Mouse (Mus musculus) limb, embryonic 11.5 days (tissue): ENCODE measurements at regions not wholly inside any gene's neighbourhood (a gene's known extent, or its start where the extent isn't known, plus 50 kb on each side); places are given as distances from the start of the nearest gene placed in this dataset.

Experiments used
- ATAC-seq: fragments of 200-750 bp; cut with Nextera tagmentation; 2 replicates; pipeline ENCODE4 v1.8.0; 2017; ENCODE audit warnings: low read depth; ENCODE audit not compliant: insufficient number of reproducible peaks, low FRiP score, low TSS enrichment
- DNase-seq: peaks from one replicate; pipeline ENCODE4 v3.0.0-alpha.2; 2015; ENCODE audit warnings: low spot score
- H3K27ac ChIP-seq: fragments of 300-500 bp; sonication (generic); replicated peaks from 2 replicates; pipeline ENCODE4 v1.5.1; 2014; ENCODE audit warnings: low read depth, mild to moderate bottlenecking, low read length
- H3K27me3 ChIP-seq: fragments of 300-500 bp; sonication (generic); 2 replicates; pipeline ENCODE4 v1.6.1; 2014; ENCODE audit warnings: mild to moderate bottlenecking, low read length, mixed read lengths; ENCODE audit not compliant: control insufficient read depth, insufficient read depth
- H3K36me3 ChIP-seq: fragments of 300-500 bp; sonication (generic); 2 replicates; pipeline ENCODE4 v1.6.1; 2014; ENCODE audit warnings: mild to moderate bottlenecking, low read length, moderate library complexity, mixed read lengths; ENCODE audit not compliant: control insufficient read depth, insufficient read depth
- H3K4me1 ChIP-seq: fragments of 300-500 bp; sonication (generic); 2 replicates; pipeline ENCODE4 v1.6.1; 2014; ENCODE audit warnings: low read length, mixed read lengths; ENCODE audit not compliant: control insufficient read depth, insufficient read depth
- H3K4me2 ChIP-seq: fragments of 300-500 bp; sonication (generic); 2 replicates; pipeline ENCODE4 v1.6.1; 2014; ENCODE audit warnings: low read depth, mild to moderate bottlenecking, moderate library complexity; ENCODE audit not compliant: severe bottlenecking
- H3K4me3 ChIP-seq: fragments of 300-500 bp; sonication (generic); 2 replicates; pipeline ENCODE4 v1.5.1; 2014; ENCODE audit warnings: low read depth, low read length
- H3K9ac ChIP-seq: fragments of 300-500 bp; sonication (generic); 2 replicates; pipeline ENCODE4 v1.6.1; 2014; ENCODE audit warnings: mild to moderate bottlenecking, low read length
- H3K9me3 ChIP-seq: fragments of 300-500 bp; sonication (generic); 2 replicates; pipeline ENCODE4 v1.6.1; 2016; ENCODE audit warnings: low read length; ENCODE audit not compliant: control insufficient read depth
- WGBS: fragments of 180-500 bp; shearing (Covaris S2); extraction: QIAGEN DNeasy Blood & Tissue Kit; methylation state at CpG from one replicate; pipeline ENCODE4 v1.1.7; 2014; 5-methylcytosine and 5-hydroxymethylcytosine counted together

GRCm38 (mm10) chr2:133716243-133716642, 164.3 kb downstream of the Bmp2 start:
- no peak overlapping the region for H3K27ac ChIP-seq
- no peaks in the 10 kb centered on the region for H3K4me1 ChIP-seq
- no peak overlapping the region for H3K4me2 ChIP-seq
- 75% methylated on average over 5 of the region's 5 CpGs for WGBS
- ATAC-seq (no peak), DNase-seq (no peak)
- no peak overlapping the region for H3K9ac ChIP-seq
- no peaks in the 10 kb centered on the region for H3K36me3 ChIP-seq
- no peaks in the 10 kb centered on the region for H3K9me3 ChIP-seq
- no peak overlapping the region for H3K4me3 ChIP-seq
- H3K27me3 ChIP-seq: no peaks in the 10 kb centered on the region

GRCm38 (mm10) chr2:133717076-133717475, 165.1 kb downstream of the Bmp2 start:
- Histone ChIP-seq H3K9ac (no peak overlapping the region), H3K4me1 (no peaks in the 10 kb centered on the region), H3K27ac (no peak overlapping the region), H3K36me3 (no peaks in the 10 kb centered on the region), H3K27me3 (no peaks in the 10 kb centered on the region), H3K9me3 (no peaks in the 10 kb centered on the region), H3K4me3 (no peak overlapping the region), H3K4me2 (no peak overlapping the region)
- DNase-seq (no peak), ATAC-seq (no peak)
- WGBS: 50% methylated on average over 2 of the region's 2 CpGs

- Histone ChIP-seq H3K9ac (no peak overlapping the region), H3K4me2 (no peak overlapping the region), H3K9me3 (no peaks in the 10 kb centered on the region), H3K36me3 (no peaks in the 10 kb centered on the region), H3K27me3 (no peaks in the 10 kb centered on the region), H3K4me3 (no peak overlapping the region), H3K4me1 (no peaks in the 10 kb centered on the region; the same call in 1 of the 2 replicates), H3K27ac (no peak overlapping the region)
- ATAC-seq (no peak), DNase-seq (peak; percentile 29)
- WGBS: 74% methylated on average over 7 of the region's 7 CpGs
Observed at GRCm38 (mm10) chr2:133724310-133724709, 172.4 kb downstream of the Bmp2 start.

- Histone ChIP-seq H3K4me3 (no peak overlapping the region), H3K9me3 (no peaks in the 10 kb centered on the region), H3K9ac (no peak overlapping the region), H3K36me3 (no peaks in the 10 kb centered on the region), H3K4me1 (no peaks in the 10 kb centered on the region; the same call in 1 of the 2 replicates), H3K27me3 (no peaks in the 10 kb centered on the region), H3K4me2 (no peak overlapping the region), H3K27ac (no peak overlapping the region)
- ATAC-seq: no peak
- no peak for DNase-seq
- WGBS: 22% methylated on average over 6 of the region's 6 CpGs
Observed at GRCm38 (mm10) chr2:133724757-133725156, 172.8 kb downstream of the Bmp2 start.

- Histone ChIP-seq H3K4me2 (no peak overlapping the region), H3K4me3 (no peak overlapping the region), H3K27me3 (no peaks in the 10 kb centered on the region), H3K9me3 (no peaks in the 10 kb centered on the region), H3K4me1 (peaks cover 5% of the 10 kb centered on the region; the same call in 1 of the 2 replicates), H3K36me3 (no peaks in the 10 kb centered on the region), H3K27ac (no peak overlapping the region), H3K9ac (no peak overlapping the region)
- WGBS: 24% methylated on average over 9 of the region's 9 CpGs
- DNase-seq (peak; percentile 25), ATAC-seq (0 out of 2 replicates have a peak, but pooled peaks have one; percentile 45)
Observed at GRCm38 (mm10) chr2:133734469-133735225, 182.7 kb downstream of the Bmp2 start.

- Histone ChIP-seq H3K27ac (no peak overlapping the region), H3K9me3 (no peaks in the 10 kb centered on the region), H3K4me3 (no peak overlapping the region), H3K4me2 (no peak overlapping the region), H3K36me3 (no peaks in the 10 kb centered on the region), H3K27me3 (peaks cover 6% of the 10 kb centered on the region; the same call in 1 of the 2 replicates), H3K9ac (no peak overlapping the region), H3K4me1 (peaks cover 5% of the 10 kb centered on the region; the same call in 1 of the 2 replicates)
- ATAC-seq (peak; percentile 63), DNase-seq (peak; percentile 32)
- WGBS: 19% methylated on average over 10 of the region's 10 CpGs
Observed at GRCm38 (mm10) chr2:133738839-133739430, 187.0 kb downstream of the Bmp2 start.

GRCm38 (mm10) chr2:133748493-133748892, 196.5 kb downstream of the Bmp2 start:
- WGBS: 65% methylated on average over 4 of the region's 4 CpGs
- no peaks in the 10 kb centered on the region for H3K36me3 ChIP-seq
- DNase-seq: no peak
- no peak overlapping the region for H3K4me3 ChIP-seq
- ATAC-seq: no peak
- H3K9ac ChIP-seq: no peak overlapping the region
- no peak overlapping the region for H3K4me2 ChIP-seq
- H3K27me3 ChIP-seq: no peaks in the 10 kb centered on the region
- H3K27ac ChIP-seq: no peak overlapping the region
- H3K4me1 ChIP-seq: no peaks in the 10 kb centered on the region
- no peaks in the 10 kb centered on the region for H3K9me3 ChIP-seq

GRCm38 (mm10) chr2:133749846-133750637, 198.1 kb downstream of the Bmp2 start:
- 75% methylated on average over 4 of the region's 4 CpGs for WGBS
- DNase-seq (no peak), ATAC-seq (no peak)
- Histone ChIP-seq H3K27me3 (no peaks in the 10 kb centered on the region), H3K4me1 (no peaks in the 10 kb centered on the region), H3K27ac (no peak overlapping the region), H3K4me2 (no peak overlapping the region), H3K9ac (no peak overlapping the region), H3K4me3 (no peak overlapping the region), H3K9me3 (no peaks in the 10 kb centered on the region), H3K36me3 (no peaks in the 10 kb centered on the region)
